Mouse (Mus musculus) ovary, postnatal 14 days (tissue): Measurements from ENCODE around the gene Sema5b.

Source experiments
- DNase-seq: peaks from one replicate; pipeline ENCODE4 v3.0.0; 2022; ENCODE audit warnings: low spot score

Sema5b gene

GRCm38 (mm10) chr16:35593474-35593873 is 52.5 kb downstream of the Sema5b start:
- DNase-seq, result no peak

- DNase-seq, result no peak
Measured at GRCm38 (mm10) chr16:35596241-35596640, 55.3 kb downstream of the Sema5b start.

GRCm38 (mm10) chr16:35596661-35597350 is 55.9 kb downstream of the Sema5b start:
- DNase-seq, result no peak

- DNase-seq, result no peak
Measured at GRCm38 (mm10) chr16:35597991-35598390, 57.0 kb downstream of the Sema5b start.

- DNase-seq, result no peak
Measured at GRCm38 (mm10) chr16:35598802-35599201, 57.9 kb downstream of the Sema5b start.

GRCm38 (mm10) chr16:35600282-35600681 is 59.3 kb downstream of the Sema5b start:
- DNase-seq, result no peak

- no peak for DNase-seq
Measured at GRCm38 (mm10) chr16:35601426-35601825, 60.5 kb downstream of the Sema5b start.

- DNase-seq, result no peak
Measured at GRCm38 (mm10) chr16:35602529-35602928, 61.6 kb downstream of the Sema5b start.

- DNase-seq, result no peak
Measured at GRCm38 (mm10) chr16:35603729-35604522, 63.0 kb downstream of the Sema5b start.

GRCm38 (mm10) chr16:35607250-35607649 is 66.3 kb downstream of the Sema5b start:
- no peak for DNase-seq

- DNase-seq, result no peak
Measured at GRCm38 (mm10) chr16:35608244-35608643, 67.3 kb downstream of the Sema5b start.

GRCm38 (mm10) chr16:35609561-35609960 is 68.6 kb downstream of the Sema5b start:
- no peak for DNase-seq

- no peak for DNase-seq
Measured at GRCm38 (mm10) chr16:35613851-35614804, 73.2 kb downstream of the Sema5b start.

GRCm38 (mm10) chr16:35617732-35618131 is 76.8 kb downstream of the Sema5b start:
- no peak for DNase-seq

- no peak for DNase-seq
Measured at GRCm38 (mm10) chr16:35623026-35623425, 82.1 kb downstream of the Sema5b start.

GRCm38 (mm10) chr16:35623986-35624385 is 83.0 kb downstream of the Sema5b start:
- no peak for DNase-seq

GRCm38 (mm10) chr16:35624877-35625276 is 83.9 kb downstream of the Sema5b start:
- no peak for DNase-seq

GRCm38 (mm10) chr16:35625286-35626020 is 84.5 kb downstream of the Sema5b start:
- DNase-seq, result no peak

- DNase-seq, result peak; percentile 84
Measured at GRCm38 (mm10) chr16:35627992-35628607, 87.2 kb downstream of the Sema5b start.

- peak; percentile 48 for DNase-seq
Measured at GRCm38 (mm10) chr16:35630470-35631183, 89.7 kb downstream of the Sema5b start.
